Mouse (Mus musculus) kidney, adult 18-20 months (tissue): ENCODE results near the gene Gpm6b.
A peak's percentile ranks its signal among the peaks of the same experiment; 100 is the strongest.

Experiments used
- DNase-seq: peaks from one replicate; pipeline ENCODE4 v3.0.0; 2021

Gpm6b gene

DNA sequence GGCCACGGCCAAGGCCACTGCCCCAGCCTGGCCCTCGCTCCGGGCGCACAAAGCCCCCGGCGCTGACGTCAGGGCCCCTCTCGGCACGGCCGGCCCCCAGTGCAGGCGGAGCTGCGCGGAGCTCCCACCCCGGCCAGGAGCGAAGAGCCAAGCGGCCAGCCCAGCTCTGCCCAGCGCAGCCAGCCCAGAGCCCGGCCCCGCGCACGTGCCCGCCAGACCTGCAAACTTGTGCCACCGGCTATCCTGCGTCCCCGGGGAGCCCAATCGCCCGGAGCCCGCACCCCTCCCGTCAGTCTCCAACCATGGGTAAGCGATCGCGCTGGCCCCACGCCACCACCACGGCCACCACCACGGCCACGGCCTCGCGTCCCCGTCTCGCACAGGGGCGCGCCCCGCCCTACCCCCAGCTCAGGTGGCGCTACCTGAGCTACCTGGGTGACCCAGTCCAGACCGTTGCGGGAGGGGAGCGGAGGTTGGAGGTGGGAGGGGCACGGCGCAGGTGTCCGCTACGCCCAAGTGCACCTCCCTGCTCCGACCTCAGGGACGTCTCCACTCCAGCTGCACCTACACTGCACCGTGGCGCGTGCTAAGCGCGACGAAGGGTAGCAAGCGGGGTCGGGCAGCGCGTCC lies at the start of gene Gpm6b:
TSS of gene Gpm6b (plus strand) at position 81 of the 630 bp plus-strand sequence.
- peak; percentile 49 for DNase-seq

DNA sequence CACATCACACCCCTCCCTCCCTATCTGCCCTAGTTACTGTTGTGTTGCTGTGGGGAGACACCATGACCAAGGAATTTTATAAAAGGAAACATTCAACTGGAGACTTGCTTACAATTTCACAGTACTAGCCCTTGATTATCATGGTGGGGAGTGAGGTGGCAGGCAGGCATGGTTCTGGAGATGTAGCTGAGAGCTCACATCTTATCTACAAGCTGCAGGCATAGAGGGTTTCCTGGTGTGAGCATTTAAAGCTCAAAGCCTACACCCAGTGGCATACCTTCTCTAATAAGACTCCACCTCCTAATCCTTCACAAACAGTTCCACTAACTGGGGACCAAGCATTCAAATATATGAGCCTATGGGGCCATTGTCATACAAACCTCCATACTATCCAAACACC lies 42.4 kb upstream of the Gpm6b start:
- no peak for DNase-seq

DNA sequence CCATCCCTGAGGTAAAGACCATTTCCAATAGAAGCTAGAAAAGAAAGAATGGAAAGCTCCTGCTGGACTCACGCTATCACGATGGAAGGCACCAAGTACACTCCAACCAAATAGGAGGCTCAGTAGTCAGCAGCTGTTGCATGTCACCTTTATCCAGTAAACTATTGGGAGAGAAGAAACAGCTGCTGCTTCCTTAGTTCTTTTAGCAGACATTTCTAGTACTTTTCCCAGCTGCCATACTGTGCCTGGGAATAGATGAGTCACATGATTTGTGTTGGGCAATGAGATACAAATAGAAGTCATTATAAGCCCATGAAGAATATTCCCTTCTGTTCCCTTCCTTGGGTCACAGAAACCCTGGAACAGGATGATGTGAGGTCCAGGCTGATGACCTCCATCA lies 40.4 kb upstream of the Gpm6b start:
- no peak for DNase-seq

DNA sequence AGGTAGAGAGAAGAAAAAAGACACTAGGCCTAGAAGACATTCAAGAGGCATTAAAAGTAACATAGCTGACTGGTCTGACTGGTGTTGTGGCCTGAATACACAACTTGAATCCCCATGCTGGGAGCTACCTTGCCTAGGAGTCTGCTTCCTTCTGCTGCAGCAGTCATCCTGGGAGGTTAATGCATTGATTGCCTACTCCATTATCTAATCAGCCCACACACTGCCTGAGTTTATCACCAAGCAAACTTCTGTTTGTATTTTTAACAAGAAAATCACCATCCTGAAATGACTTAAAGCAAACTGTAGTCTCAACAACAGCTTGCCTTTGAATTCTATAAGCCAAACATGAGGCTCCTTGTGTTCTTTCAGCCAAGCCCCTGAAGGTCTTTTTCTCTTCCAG lies 38.9 kb upstream of the Gpm6b start:
- DNase-seq = no peak

DNA sequence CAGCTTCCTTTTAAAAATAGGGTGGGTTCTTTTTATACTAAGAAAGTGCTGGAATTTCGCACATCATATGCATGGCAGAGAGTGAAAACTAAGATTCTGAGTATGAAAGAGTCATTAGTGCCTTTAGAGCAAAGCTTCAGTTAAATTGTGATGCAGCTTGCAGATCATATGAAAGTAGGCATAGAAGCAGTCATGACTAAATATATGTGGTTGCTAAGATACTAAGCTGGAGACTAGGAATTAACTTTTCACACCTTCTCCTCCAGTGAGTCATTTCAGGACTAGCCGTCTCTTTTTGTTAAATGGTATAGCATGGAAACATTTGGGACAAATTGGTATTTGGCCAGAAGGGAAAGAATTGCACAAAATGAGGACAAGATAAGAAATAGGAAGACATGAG lies 24.1 kb upstream of the Gpm6b start:
- no peak for DNase-seq

DNA sequence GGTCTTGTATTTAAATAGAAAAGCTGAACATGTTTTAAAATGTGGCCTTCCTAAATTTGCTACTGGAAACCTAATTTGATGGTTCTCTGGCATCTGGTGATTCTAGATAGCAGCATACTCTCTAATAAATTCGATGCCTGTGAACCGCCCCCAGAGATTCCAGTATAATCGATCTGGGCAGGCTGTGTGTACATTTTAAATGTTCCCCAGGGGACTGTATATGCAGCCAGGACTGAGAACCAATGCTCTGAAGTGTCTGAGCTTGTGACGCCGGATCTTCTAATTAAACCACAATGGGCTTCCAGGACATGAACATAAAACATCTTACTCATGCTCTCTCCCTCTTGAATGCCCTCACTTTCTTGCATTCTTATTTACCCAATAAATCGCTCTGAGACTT lies 22.5 kb upstream of the Gpm6b start:
- DNase-seq = no peak

DNA sequence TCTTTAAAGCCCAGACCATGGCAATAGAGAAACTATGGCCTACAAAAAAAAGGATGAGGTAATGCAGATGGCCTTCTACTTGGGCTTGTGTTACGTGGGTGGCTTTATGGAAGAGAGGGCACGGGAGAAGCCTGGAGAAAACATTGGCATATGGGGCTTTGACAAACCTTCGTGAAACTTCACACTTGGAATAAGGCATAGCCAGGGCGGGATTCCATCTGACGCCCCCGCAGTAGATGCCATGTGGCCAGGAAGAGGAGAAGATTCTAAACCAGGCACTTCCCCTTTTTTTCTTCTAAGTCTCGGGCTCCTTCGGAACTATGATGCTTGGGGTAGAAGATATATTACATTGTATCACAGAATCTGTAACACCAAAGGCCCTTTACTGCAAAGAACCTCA lies 22.0 kb upstream of the Gpm6b start:
- no peak for DNase-seq

DNA sequence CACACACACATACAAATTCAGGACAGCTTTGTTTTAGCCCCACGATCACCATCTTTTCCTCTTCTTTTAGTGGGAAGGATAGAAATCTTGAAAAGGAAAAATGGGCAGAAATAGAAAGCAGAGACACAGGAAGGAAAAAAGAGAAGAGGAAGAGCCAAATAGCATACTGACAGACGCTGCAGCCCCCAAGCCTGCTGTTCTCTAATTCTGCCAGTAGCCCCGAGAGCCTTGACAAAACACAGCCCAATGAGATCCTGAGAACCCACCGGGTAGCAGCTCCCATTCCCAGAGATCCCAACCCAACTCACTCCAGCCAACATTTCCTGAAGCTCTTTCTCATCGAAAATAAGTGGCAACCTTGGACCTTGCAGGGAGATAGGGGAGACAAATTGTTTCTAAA lies 19.4 kb upstream of the Gpm6b start:
- no peak for DNase-seq

DNA sequence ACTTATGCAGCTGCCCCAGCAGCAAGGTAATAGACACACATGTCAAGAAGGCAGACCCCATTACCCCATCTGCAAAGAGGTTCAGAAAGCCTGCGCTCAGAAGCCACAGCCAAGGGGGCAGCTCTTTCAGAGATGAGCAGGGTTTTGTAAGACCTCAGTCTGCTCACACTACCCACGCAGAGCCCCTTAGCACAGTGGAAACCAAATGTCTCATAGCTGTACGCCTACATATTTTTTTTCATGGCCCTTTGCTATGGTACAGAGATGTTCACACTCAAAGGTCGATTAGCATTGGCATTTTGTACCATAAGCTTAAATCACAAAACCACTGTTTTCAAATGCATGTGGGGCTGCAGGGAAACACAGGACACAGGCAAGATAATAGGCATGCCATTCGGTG lies 11.9 kb upstream of the Gpm6b start:
- no peak for DNase-seq

DNA sequence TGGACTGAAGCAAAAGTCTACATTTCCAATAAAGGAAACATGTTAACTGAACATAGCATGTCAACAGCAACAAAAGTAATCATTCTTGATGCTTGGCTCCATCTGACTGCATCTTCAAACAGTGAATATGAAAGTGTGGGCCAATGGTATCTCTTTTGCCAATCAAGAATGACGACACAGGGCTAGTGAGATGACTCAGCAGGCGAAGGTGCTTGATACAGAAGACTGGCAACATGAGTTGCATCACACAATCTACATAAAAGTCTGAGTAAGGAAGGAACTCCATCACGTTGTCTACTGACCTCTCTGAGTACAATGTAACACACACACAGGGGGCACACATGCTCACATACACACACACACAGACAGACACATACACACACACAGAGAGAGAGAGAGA lies 9.0 kb upstream of the Gpm6b start:
- DNase-seq = no peak

DNA sequence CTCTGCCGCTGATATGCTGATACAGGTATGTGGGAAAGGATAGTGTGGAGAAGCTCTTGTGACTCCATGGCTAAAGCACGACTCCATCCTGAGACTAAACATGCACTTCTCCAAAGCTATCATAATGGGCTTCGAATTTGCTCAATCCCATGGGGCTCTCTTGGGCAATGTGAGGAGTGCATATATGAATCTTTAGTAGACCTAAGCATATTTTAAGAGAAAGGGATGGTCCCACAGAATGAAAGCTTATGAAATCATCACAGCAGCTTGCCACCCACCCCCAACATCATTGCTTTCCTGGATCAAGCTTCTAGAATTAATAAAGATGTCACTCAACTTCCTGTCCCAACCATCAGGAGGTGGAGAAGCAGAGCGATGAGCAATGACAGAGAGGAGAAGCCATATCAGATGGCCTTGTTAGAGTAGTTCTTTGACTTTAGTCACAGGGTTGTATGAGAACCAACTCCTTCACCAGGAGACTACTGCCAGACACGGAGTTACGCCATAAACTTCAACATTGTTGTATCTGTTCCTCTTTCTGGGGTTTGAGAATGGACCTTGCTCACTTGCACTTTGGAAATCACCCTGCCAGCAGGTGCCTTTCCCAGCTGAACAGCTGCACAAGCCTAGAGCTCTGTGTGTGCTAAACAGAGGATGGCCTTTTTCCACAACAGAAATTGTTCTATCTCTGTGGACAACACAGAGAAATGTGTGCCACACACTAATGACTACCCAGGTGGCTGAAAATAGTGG lies 8.0 kb upstream of the Gpm6b start:
- DNase-seq = no peak

DNA sequence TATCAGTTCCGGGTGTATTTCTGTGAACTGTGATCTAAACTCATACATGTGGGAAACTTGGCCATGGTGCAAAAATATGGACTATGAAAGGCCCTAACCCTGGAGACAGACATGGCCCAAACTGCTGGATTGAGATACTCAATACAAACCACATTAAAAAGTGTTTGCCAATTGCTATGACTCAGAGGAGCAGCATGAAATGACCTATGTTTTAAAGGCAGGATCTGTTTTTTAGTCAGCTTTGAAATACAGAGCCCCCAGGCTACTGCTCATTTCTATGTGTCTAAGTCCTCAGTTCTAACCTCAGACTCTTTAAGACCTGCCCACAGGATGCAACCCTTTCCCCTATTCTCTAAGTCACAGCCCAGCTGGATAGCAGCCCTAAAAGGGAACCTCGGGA lies 2.6 kb upstream of the Gpm6b start:
- DNase-seq = no peak

DNA sequence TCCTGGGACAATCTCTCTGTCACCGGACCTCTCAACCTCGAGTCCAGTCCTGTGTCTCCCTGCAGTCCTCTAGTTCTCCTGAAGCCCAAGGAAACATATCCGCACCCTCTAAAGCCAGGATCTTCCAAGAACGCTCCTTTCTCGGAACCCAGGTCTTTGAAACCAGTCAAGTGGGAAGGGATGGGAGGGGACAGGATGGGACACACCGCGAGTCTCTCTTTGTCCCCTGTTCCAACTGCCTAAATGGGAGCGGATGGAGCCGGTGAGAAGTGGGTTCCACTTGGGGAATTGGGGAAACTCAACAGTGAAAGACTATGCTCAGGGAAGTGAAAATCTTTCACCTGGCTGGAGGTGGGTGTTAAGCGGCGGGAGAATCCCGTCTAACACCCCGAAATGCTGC lies 809 bp downstream of the Gpm6b start:
- no peak for DNase-seq

DNA sequence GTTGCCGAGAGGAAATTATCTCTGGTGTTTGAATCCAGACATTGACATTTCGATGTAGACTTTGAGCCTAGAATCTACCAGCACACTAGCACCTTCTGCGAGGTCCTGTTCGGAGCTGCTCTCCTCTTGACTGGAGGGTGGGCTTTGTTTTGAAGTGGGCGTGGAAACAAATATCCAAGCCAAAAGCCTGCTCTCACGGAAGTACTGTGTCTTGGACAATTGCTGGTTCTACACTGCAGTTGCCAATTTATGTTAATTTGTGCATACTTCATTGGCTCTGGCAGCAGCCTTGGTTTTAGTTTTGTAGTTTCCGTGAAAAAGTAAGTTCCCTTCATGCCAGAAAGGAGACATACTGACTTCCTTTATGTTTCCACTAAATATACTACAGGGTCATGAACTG lies 2.0 kb downstream of the Gpm6b start:
- DNase-seq = no peak

DNA sequence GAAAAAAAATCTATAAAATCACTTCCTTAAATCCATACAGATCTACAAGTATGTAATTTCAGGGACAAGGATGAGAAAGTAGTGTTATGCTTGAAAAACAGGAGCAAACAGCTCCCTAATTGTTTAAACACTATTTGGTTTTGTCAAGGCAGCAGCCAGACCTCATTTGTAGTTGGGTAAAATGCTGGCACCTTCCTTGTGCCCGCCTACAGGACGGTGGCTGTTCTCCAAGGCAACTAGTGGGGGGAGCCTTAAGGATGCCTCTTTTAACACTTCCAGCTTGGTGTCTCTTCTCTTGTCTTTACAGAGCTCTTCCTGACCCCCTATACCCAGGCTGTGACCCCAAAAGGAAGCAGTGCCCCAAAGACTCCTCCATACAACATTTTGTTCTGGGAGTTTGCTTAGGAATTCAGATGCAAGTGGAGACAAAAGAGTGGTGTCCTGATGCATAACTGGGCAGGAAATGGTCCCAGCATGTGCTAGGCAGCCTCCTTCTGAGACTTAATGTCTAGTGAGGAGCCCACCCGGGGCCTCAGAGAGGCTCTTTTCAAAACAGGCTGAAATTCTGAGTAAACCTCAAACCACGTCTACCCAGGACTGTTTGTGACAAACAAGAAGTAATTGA lies 4.7 kb downstream of the Gpm6b start:
- DNase-seq = no peak

DNA sequence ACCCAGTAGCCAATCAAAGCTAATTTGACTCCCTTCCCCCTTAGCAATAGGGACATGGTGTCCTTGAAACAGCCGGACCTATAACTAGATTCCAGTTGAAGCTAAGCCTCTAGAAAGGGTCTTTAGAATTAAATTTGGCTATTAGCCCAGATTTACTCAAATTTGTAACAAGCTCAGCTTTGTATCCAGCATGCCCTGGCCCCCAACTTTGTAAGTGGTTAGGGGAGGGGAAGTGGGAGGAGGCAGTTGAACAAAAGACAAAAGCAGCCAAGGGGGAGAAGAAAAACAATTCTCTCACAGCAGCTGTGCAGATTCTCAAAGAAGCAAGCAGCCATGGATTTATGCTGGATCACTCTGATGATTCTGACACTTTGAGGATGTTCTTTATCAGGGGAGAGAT lies 32.8 kb downstream of the Gpm6b start:
- DNase-seq = no peak

DNA sequence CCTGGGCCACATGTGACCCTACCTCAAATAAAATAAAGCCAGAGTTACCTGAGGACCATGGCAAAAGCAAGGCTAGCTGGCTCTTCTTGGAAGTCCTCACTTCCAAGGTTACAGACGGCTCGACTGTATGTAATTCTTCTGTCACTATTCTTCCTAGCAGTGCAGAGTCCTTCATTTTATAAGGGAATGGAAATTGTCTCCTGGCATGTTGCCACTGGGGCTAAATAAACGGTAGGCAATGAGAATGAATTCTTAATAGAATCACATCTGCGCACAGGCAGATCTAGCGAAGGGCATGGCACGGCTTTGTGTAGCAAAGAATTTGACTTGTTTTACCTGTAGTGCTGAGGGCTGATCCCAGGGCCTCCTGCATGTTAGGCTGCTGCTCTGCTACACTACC lies 33.9 kb downstream of the Gpm6b start:
- DNase-seq = no peak

DNA sequence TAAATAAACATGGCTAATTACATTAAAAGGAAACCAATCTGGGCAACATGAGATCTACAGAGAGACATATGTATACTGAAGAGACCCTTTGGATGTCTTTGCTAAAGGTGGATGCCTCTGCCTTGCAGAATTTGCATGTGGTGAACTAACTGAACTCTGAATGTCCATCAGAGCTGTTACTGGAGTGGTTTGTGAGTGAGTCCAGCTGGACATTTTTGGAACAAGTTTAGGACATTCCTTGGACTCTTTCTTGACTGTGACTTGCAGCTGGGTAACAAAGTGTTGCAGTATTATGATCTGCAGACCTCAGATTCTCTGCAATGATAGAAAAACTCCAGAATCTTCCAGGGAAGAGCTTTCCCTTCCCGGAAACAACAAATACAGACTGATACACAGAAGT lies 41.1 kb downstream of the Gpm6b start:
- DNase-seq = no peak

DNA sequence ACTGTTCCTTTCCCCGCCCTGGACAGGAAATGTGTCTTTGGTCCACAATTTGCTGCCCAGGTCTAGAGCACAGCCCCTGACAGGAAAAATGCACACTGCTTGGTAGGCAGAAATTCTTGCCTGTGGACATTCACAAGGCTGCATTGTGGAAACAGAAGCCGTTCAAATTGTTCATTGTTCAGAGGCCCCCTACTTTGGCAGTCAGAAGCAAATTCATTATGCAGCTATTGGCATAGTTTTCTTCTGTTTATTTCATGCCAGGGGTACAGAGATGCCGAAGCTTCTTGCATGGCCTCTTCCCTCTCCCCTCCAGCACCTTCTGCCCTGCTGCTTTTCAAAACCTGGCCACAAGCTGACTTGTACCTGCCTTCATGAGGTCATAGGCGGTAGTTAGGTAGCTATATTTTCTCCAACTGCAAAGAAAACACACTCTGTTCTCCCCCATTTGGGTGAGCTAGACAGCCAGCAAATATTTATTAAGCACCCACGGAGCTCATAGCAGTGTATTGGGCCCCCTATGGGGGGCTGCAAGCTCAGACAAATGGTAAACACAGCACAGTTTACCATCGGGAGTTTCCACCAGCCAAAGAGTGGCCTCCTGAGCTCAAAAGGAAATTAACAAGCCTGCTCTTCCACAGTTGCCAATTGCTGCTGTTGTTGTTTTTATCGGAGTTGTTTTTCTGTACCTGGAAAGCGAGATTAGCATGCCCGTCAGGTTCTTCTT lies 48.2 kb downstream of the Gpm6b start:
- DNase-seq = no peak

DNA sequence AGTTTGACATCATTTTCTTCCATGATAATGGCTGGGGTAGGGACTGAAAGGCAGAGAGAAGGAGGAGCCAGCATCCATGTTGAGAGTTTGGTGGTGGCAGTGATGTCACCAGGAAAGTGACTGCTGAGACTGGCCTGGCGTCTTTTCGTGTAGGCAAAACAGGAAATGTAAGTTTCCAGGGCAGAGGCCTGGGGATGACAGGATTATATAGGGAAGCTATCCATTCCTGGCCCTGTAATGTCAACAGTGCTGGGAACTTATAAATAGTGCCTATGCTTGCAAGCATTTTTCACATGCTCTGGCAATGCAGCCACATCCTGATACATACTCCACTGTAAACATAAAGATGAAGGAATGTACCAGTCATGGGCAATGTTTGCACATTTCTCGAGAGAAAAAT lies 52.6 kb downstream of the Gpm6b start:
- no peak for DNase-seq

DNA sequence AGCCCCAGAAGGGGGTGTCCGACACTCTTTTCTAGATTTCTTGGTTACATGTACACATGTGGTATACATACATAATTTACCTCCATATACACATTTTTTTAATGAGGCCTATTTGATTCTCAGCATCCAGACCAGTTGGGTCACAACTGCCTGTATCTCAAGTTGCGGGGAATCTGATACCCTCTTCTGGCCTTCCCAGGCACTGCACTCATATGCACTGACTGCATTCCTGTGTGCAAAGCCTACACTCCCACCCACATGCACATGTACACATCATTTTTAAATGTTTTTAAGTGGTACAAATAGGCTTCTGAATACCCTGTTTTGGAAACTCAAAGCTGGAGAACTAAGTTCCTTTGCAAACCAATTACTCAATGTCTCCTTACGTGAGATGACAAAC lies 54.8 kb downstream of the Gpm6b start:
- DNase-seq = no peak

DNA sequence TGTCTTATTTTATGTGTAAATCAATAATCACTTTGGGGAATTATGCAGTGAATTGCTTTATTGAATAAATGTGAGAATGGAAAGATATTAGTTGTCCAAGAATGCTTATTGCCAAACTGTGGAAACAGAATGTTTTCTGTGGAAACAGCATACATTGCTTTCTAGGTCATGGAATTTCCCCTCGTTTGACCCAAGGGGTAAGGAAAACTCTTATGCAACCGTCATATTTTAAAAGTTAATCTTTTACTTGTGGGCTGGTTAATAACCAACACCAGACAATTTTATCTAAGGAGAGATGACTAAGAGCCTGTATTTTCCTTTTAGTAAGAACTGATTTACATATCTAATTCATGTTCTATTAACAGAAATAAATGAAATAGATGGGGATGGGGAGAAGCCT lies 64.1 kb downstream of the Gpm6b start:
- no peak for DNase-seq

DNA sequence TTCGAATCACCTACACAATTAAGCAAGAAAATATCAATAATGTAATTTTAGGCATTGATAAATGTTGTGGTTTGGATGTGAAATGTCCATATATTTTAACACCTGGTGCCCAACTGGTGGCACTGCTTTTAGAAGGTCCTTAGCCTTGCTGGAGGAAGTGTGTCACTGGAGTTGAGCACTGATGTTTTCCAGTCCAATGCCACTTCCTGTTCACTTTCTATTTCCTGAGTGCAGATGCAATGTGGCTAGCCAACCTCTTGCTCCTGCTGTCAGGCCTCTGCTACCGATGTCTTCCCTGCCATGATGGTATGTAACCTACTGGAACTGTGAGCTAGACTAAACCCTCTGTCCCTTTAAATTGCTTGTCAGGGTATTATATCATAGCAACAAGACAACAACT lies 65.6 kb downstream of the Gpm6b start:
- no peak for DNase-seq
